Mouse (Mus musculus): ENCODE results near the gene Acacb. TPM values are rescaled to one million over a fixed set of nuclear protein-coding genes. Genes with fewer than 3 reads are reported as not detected.

The Acacb gene
- polyA plus RNA-seq, 1 experiment from 2014 or later, result 0.69 TPM

DNA sequence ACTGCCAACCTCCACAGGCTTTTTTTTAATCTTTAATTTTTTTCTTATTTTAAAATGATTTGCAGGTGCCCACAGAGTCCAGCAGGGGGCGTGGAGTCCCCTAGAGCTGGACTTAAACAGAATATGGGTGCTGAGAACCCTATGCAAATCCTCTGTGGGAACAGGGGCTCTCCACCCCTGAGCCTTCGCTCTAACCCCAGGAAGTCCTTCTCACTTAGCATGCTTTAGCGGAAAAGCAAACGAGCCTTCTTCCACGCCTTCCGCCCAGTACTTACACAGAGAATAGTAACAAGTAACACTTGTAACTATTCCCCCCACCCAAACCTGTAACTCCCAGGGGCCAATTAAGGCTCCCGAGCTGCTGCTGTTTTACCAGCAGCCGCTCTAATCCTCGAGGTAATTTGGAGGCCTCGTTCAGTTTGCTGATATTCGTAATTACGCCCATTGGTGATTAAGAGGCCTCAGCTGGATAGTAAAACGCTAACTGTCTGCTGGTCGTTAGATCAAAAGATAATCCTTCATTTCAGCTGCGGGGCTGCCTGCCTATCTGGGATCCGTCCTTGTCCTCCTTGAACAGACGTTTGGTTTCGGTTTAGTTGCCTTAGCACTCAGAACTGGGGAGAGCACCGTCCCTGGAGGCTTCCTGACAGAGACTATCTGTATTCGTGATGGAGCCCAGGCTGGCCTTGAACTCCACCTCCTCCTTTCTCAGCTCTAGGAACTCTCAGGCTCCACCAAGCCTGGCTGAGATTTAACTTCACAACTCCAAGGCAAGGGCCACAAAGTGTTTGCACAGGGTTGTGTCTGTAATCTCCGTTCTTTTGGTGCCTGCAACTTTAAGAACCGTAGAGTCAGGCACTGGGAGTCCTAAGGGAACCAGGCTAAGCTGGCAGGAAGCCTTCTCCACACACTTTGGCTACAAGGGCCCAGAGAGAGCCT is 150.6 kb downstream of the Acacb start:
- Histone ChIP-seq H3K27me3 (replicated peaks; ENCODE audit: control insufficient read depth, insufficient read depth, low read length) (no peaks in the 10 kb centered on the region; the same call in none of the 2 replicates), H3K9me3 (ENCODE audit: control insufficient read depth) (no peaks in the 10 kb centered on the region), H3K4me1 (replicated peaks; ENCODE audit: control insufficient read depth, insufficient read depth, low read length) (no peaks in the 10 kb centered on the region), H3K27ac (ENCODE audit: low read depth, low read length) (no peak overlapping the region), H3K9ac (ENCODE audit: low read depth, low read length) (no peak overlapping the region), H3K36me3 (ENCODE audit: control insufficient read depth, insufficient read depth) (no peaks in the 10 kb centered on the region), H3K4me3 (ENCODE audit: low read depth, low read length) (no peak overlapping the region), H3K4me2 (replicated peaks; ENCODE audit: low read depth) (peak overlapping the region; percentile 48)
- 21% methylated on average over 22 of the region's 22 CpGs for WGBS
- peak; percentile 58 for TF ChIP-seq CTCF (IDR thresholded peaks at IDR 0.05; ENCODE audit: low read depth)
- no peak for ATAC-seq

DNA sequence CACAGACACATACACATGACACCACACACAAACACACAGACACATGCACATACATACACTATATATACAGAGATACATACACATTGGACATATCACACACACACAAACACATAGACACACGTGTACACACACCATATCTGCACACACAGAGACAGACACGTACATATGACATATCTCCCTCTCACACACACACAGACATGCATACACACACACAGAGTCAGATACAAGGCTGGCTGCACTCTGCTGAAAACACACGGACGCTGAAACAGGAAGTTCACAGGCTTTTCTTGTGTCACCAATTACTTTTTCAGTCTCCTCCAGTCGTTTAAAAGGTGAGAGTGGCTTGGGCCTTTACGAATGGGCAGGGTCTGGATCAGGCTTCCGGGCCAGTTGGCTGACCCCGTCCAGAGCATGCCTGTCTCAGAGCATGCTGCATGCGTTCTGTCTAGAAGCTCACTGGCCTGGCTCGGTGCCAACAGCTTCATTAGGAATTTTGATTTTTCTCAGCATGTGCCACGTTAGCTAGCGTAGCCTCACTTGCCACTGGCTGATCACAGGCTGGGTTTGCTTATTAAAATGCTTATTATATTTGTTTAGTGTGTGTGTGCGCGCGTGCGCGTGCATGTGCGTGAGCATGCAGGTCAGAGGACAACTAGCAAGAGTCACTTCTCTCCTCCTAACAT is 152.0 kb downstream of the Acacb start:
- no peaks in the 10 kb centered on the region for H3K4me1 ChIP-seq (replicated peaks; ENCODE audit: control insufficient read depth, insufficient read depth, low read length)
- no peaks in the 10 kb centered on the region; the same call in none of the 2 replicates for H3K27me3 ChIP-seq (replicated peaks; ENCODE audit: control insufficient read depth, insufficient read depth, low read length)
- H3K9me3 ChIP-seq (ENCODE audit: control insufficient read depth), result no peaks in the 10 kb centered on the region
- no peak overlapping the region for H3K9ac ChIP-seq (ENCODE audit: low read depth, low read length)
- ATAC-seq, result no peak
- H3K4me3 ChIP-seq (ENCODE audit: low read depth, low read length), result no peak overlapping the region
- no peaks in the 10 kb centered on the region for H3K36me3 ChIP-seq (ENCODE audit: control insufficient read depth, insufficient read depth)
- 59% methylated on average over 18 of the region's 18 CpGs for WGBS
- TF ChIP-seq CTCF (IDR thresholded peaks at IDR 0.05; ENCODE audit: low read depth), result no peak
- H3K4me2 ChIP-seq (replicated peaks; ENCODE audit: low read depth), result no peak overlapping the region
- no peak overlapping the region for H3K27ac ChIP-seq (ENCODE audit: low read depth, low read length)

DNA sequence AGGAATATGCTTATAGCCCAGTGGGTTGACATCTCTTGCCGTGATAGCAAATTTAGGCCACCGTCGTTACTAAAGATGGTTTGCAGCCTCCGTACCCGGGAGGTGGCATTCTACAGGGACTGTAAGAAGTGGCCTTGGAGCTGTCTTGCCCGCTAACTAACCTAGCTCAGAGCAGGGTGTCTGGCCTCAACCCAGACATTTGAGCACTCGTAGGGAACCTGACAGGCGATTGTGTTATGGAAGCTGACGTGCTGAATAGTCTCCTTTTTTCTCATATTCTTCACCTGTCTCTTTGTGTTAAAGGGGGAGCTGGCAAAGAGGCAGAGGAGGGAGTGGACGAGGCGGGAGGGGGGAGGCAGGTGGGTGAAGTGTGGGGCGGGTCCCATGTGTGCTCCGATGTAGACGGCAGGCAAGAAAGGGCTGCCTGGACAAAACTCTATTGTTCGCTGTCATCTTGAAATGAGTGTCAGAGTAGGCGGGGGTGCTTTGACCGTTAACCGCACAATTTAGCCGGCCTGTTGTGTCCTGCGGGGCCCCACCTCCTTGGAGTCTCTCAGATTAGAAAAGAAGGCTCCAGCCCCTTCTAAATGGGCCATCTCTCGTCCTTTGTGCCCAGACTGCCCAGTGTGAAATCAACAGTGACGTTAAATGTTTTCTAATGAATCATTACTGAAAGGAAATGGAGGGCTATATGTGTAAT is 153.0 kb downstream of the Acacb start:
- WGBS, result 60% methylated on average over 22 of the region's 22 CpGs
- no peak overlapping the region for H3K4me3 ChIP-seq (ENCODE audit: low read depth, low read length)
- H3K9me3 ChIP-seq (ENCODE audit: control insufficient read depth), result no peaks in the 10 kb centered on the region
- H3K27ac ChIP-seq (ENCODE audit: low read depth, low read length), result no peak overlapping the region
- ATAC-seq, result no peak
- no peak overlapping the region for H3K4me2 ChIP-seq (replicated peaks; ENCODE audit: low read depth)
- no peaks in the 10 kb centered on the region for H3K36me3 ChIP-seq (ENCODE audit: control insufficient read depth, insufficient read depth)
- H3K27me3 ChIP-seq (replicated peaks; ENCODE audit: control insufficient read depth, insufficient read depth, low read length), result no peaks in the 10 kb centered on the region; the same call in none of the 2 replicates
- H3K4me1 ChIP-seq (replicated peaks; ENCODE audit: control insufficient read depth, insufficient read depth, low read length), result no peaks in the 10 kb centered on the region
- H3K9ac ChIP-seq (ENCODE audit: low read depth, low read length), result no peak overlapping the region
- no peak for TF ChIP-seq CTCF (IDR thresholded peaks at IDR 0.05; ENCODE audit: low read depth)

DNA sequence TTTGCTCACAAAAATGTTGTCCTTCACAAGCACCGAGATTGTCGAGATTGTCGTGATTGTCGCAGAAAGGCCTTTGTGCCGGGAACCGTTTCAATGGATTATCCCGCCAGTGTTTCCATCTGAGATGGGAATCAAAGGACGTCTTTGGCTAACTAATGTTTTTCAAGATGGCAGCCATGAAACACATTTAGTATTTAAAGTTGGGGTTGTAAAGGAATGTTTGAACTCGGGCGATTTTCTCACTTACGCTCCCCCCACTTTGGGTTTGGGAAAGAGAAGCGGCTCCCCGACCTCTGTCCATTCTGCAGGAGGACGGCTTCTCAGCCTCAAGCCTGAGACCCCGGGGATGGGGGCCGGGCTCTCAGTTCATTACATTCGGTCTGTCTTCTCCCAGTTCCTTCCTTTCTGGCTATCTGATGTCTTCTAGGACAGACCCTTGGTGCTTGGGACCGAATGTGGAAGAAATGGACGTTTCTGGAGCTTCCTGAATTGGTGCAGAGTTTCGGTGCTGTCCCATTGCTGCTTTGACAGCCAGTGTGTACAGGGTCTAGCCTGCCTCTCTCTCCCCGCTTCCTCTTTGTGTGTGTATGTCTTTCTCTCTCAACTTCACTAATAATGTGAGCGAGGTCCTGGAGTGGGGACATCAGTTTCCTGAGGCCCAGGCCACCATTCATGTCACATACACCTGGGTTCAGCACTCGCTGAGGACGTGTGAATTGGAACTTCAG is 153.7 kb downstream of the Acacb start:
- no peak for ATAC-seq
- TF ChIP-seq CTCF (IDR thresholded peaks at IDR 0.05; ENCODE audit: low read depth), result no peak

More for the DNA sequence above, 153.7 kb downstream of the Acacb start:
- Histone ChIP-seq H3K4me1 (replicated peaks; ENCODE audit: control insufficient read depth, insufficient read depth, low read length) (no peaks in the 10 kb centered on the region), H3K27me3 (replicated peaks; ENCODE audit: control insufficient read depth, insufficient read depth, low read length) (no peaks in the 10 kb centered on the region; the same call in none of the 2 replicates), H3K27ac (ENCODE audit: low read depth, low read length) (no peak overlapping the region), H3K9me3 (ENCODE audit: control insufficient read depth) (no peaks in the 10 kb centered on the region), H3K4me2 (replicated peaks; ENCODE audit: low read depth) (no peak overlapping the region), H3K9ac (ENCODE audit: low read depth, low read length) (no peak overlapping the region), H3K36me3 (ENCODE audit: control insufficient read depth, insufficient read depth) (no peaks in the 10 kb centered on the region), H3K4me3 (ENCODE audit: low read depth, low read length) (no peak overlapping the region)
- WGBS, result 89% methylated on average over 24 of the region's 24 CpGs

Other genes starting within 250 kb of the Acacb start
- gene Coro1c, start 237.8 kb upstream of the Acacb start, polyA plus RNA-seq (2015; fragmentation: Nextera tagmentation; extraction: Ambion mirVana), result 116 and 127 TPM in 2 replicates
- 5.1 TPM in 2 replicates for gene Ssh1, start 152.6 kb upstream of the Acacb start, polyA plus RNA-seq (2015; fragmentation: Nextera tagmentation; extraction: Ambion mirVana)
- gene Dao, start 142.8 kb upstream of the Acacb start, polyA plus RNA-seq (2015; fragmentation: Nextera tagmentation; extraction: Ambion mirVana), result 18.2 and 23.2 TPM in 2 replicates
- 5.5 and 5.8 TPM in 2 replicates for gene Usp30, start 81.1 kb upstream of the Acacb start, polyA plus RNA-seq (2015; fragmentation: Nextera tagmentation; extraction: Ambion mirVana)
- gene Svop, start 55.0 kb upstream of the Acacb start, polyA plus RNA-seq (2015; fragmentation: Nextera tagmentation; extraction: Ambion mirVana), result 1.4 and 1.5 TPM in 2 replicates
- 6.9 and 7.8 TPM in 2 replicates for gene Alkbh2, start 18.3 kb upstream of the Acacb start, polyA plus RNA-seq (2015; fragmentation: Nextera tagmentation; extraction: Ambion mirVana)
- gene Ung, start 16.1 kb upstream of the Acacb start, polyA plus RNA-seq (2015; fragmentation: Nextera tagmentation; extraction: Ambion mirVana), result 10.0 and 11.4 TPM in 2 replicates
- not detected in 2 replicates for gene Foxn4, start 127.3 kb downstream of the Acacb start, polyA plus RNA-seq (2015; fragmentation: Nextera tagmentation; extraction: Ambion mirVana)
- 2.3 and 2.8 TPM in 2 replicates for gene Myo1h, start 142.6 kb downstream of the Acacb start, polyA plus RNA-seq (2015; fragmentation: Nextera tagmentation; extraction: Ambion mirVana)
- 112 and 118 TPM in 2 replicates for gene Kctd10, start 234.0 kb downstream of the Acacb start, polyA plus RNA-seq (2015; fragmentation: Nextera tagmentation; extraction: Ambion mirVana)
- 23.0 and 24.8 TPM in 2 replicates for gene Ube3b, start 234.1 kb downstream of the Acacb start, polyA plus RNA-seq (2015; fragmentation: Nextera tagmentation; extraction: Ambion mirVana)

Measured in intestine, postnatal 0 days (tissue).